Mouse (Mus musculus): ENCODE results near the gene Rassf8.

Gene Rassf8

GRCm38 (mm10) chr6:145855720-145856551 is 109.4 kb downstream of the Rassf8 start:
- intact Hi-C loops (cut with DNase I): no loop called here

GRCm38 (mm10) chr6:145857428-145857827 is 110.9 kb downstream of the Rassf8 start:
- intact Hi-C loops (cut with DNase I): no loop called here

- intact Hi-C loops (cut with DNase I): no loop called here
Observed at GRCm38 (mm10) chr6:145858414-145858813, 111.9 kb downstream of the Rassf8 start.

- intact Hi-C loops (cut with DNase I): loop anchor here (5.0 kb wide), 1 partner anchor 117 kb away; no protein-coding TSS in a partner anchor
Observed at GRCm38 (mm10) chr6:145860350-145860749, 113.8 kb downstream of the Rassf8 start.

GRCm38 (mm10) chr6:145861462-145862227 is 115.1 kb downstream of the Rassf8 start:
- intact Hi-C loops (cut with DNase I): loop anchor here (5.0 kb wide), 1 partner anchor 116 kb away; no protein-coding TSS in a partner anchor

GRCm38 (mm10) chr6:145862321-145862720 is 115.8 kb downstream of the Rassf8 start:
- intact Hi-C loops (cut with DNase I): loop anchor here (5.0 kb wide), 1 partner anchor 115 kb away; no protein-coding TSS in a partner anchor

- intact Hi-C loops (cut with DNase I): loop anchor here (5.0 kb wide), 1 partner anchor 115 kb away; no protein-coding TSS in a partner anchor
Observed at GRCm38 (mm10) chr6:145862739-145863064, 116.2 kb downstream of the Rassf8 start.

GRCm38 (mm10) chr6:145863065-145863971 is 116.8 kb downstream of the Rassf8 start:
- intact Hi-C loops (cut with DNase I): loop anchor here (5.0 kb wide), 1 partner anchor 114 kb away; no protein-coding TSS in a partner anchor

GRCm38 (mm10) chr6:145864171-145864570 is 117.6 kb downstream of the Rassf8 start:
- intact Hi-C loops (cut with DNase I): loop anchor here (5.0 kb wide), 1 partner anchor 113 kb away; no protein-coding TSS in a partner anchor

- intact Hi-C loops (cut with DNase I): loop anchor here (5.0 kb wide), 1 partner anchor 67 kb away; the partner anchor contains the start of gene Sspn
Observed at GRCm38 (mm10) chr6:145865289-145865885, 118.8 kb downstream of the Rassf8 start, which contains the start of gene Bhlhe41. Gene Bhlhe41 (minus strand): TSS chr6:145865558.

GRCm38 (mm10) chr6:145865886-145866851 is 119.6 kb downstream of the Rassf8 start:
- intact Hi-C loops (cut with DNase I): loop anchor here (5.0 kb wide), 1 partner anchor 66 kb away; the partner anchor contains the start of gene Sspn

- intact Hi-C loops (cut with DNase I): loop anchor here (5.0 kb wide), 1 partner anchor 65 kb away; the partner anchor contains the start of gene Sspn
Observed at GRCm38 (mm10) chr6:145867111-145867510, 120.6 kb downstream of the Rassf8 start.

All from adrenal gland (tissue).